Mouse (Mus musculus) spleen, postnatal 10 days (tissue): ENCODE measurements around the gene Arih2.
A peak's percentile ranks its signal among the peaks of the same experiment; 100 is the strongest.
"Not testable (repeated sequence)": the region's sequence is repeated elsewhere in the genome, so short reads cannot be mapped to it uniquely, and the experiment has no call there.

Source experiments
- DNase-seq, 2 experiments: peaks; one replicate each; pipeline ENCODE4 v3.0.0; 2021 to 2022; ENCODE audit warnings: low spot score in 2 of 2

The Arih2 gene

GRCm38 (mm10) chr9:108648611-108649560, at the start of gene Arih2:
Arih2 (minus strand) TSS chr9:108649386.
- peak; percentile 89 to 92 for DNase-seq

DNA sequence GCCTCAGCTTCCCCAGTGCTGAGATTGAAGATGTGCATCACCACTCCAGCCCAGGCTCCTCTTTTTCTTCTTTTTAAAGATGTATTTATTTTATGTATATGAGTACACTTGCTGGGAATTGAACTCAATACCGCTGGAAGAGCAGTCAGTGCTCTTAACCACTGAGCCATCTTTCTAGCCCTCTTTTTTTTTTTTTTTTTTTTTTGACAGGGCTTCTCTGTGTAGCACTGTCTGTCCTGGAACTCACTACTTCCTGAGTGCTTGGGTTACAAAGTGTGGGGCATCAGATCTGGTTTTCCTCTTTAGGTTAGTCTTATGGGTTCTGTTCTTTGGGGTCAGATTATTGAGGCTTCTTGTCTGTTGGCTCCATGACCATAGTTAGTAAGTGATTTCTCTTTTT, 45.3 kb upstream of the Arih2 start:
- no peak for DNase-seq

DNA sequence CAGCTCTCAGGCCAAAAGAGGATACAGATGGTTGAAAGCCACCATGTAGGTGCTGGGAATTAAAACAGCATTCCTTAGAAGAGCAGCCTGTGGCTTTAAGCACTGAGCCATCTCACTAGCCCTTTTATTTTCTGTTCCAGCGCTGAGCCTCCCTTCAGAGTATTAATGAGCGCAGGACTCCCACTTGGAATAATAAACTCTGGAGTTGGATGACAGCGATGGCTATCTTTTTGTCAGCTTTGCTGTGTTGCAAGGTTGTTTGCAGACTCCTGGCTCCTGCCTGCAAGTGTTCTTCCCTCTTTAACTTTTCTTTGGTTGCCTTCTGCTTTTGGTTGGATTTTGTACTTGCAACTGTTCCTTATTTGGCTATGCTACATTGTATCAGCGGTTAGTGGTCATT, 44.8 kb upstream of the Arih2 start:
- DNase-seq, result no peak

- DNase-seq, result peak; percentile 60 to 66
Observed at GRCm38 (mm10) chr9:108692226-108693041, 43.2 kb upstream of the Arih2 start.

GRCm38 (mm10) chr9:108691846-108692225, 42.6 kb upstream of the Arih2 start:
- peak; percentile 62 to 85 for DNase-seq

- DNase-seq, result no peak
Observed at GRCm38 (mm10) chr9:108691371-108691770, 42.2 kb upstream of the Arih2 start.

GRCm38 (mm10) chr9:108690914-108691313, 41.7 kb upstream of the Arih2 start:
- no peak for DNase-seq

GRCm38 (mm10) chr9:108689993-108690392, 40.8 kb upstream of the Arih2 start:
- no peak for DNase-seq

GRCm38 (mm10) chr9:108689106-108689505, 39.9 kb upstream of the Arih2 start, which contains the start of gene Prkar2a:
Prkar2a (plus strand) TSS chr9:108689314.
- DNase-seq, result no peak

- DNase-seq, result no peak
Observed at GRCm38 (mm10) chr9:108688451-108688850, 39.3 kb upstream of the Arih2 start.

DNA sequence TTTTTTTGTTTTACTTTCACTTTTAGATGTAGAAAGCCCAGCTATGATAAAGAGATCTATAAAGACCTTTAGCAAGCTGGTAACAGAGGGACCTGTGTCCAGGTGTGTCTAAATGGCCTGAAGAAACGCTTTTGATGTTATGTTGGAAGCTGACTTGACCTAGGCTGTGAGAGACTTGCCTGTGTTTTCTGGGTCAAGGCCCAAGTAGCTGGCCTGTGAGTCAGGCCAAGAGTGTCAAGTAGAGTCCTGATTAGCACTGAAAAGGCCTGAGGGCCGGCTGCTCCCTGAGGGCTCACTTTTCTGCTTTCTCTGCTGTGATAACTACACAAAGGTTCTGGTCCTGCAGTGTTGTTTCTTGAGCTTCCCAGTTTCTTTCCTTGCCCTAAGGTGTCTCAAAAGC, 38.5 kb upstream of the Arih2 start:
- no peak for DNase-seq

DNA sequence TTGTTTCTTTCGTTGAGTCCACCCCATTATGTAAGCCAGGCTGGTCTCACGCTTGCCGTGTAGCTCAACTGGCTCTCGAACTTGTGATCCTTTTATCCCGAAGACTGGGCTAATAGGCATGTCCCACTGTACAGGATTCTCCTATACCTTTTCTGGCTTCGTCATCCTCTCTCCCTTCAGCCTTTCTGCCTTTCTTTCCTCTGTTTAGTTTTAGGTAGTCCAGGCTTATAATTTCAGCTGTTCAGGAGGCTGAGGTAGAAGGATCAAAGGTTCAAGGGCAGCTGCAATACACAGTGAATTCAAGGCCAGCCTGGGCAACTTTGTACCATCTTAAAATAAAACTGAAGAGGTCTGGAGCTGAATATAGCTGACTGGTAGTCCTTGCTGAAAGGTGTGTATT, 38.0 kb upstream of the Arih2 start:
- no peak for DNase-seq

- DNase-seq, result no peak
Observed at GRCm38 (mm10) chr9:108686475-108686887, 37.3 kb upstream of the Arih2 start.

DNA sequence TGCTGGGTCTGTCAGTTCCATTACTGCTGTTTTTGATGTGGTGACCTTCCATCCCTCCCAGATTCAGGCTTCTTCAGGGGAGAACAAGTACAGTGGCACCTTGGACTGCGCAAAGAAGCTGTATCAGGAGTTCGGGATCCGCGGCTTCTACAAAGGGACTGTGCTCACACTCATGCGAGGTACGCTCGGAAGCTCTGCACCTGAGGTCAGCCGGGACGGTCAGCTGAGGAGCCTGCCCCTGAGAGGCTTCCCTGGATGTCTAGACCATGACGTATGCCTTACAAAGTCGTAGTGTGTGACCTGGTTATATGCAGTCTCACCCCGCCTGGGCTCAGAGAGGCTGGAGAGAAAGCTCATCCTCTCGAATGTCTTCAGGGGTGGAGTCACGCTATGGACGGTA, 30.8 kb upstream of the Arih2 start:
- DNase-seq, result no peak

GRCm38 (mm10) chr9:108673151-108673550, 24.0 kb upstream of the Arih2 start:
- DNase-seq, result peak in 1 of 2 experiments; percentile 65

DNA sequence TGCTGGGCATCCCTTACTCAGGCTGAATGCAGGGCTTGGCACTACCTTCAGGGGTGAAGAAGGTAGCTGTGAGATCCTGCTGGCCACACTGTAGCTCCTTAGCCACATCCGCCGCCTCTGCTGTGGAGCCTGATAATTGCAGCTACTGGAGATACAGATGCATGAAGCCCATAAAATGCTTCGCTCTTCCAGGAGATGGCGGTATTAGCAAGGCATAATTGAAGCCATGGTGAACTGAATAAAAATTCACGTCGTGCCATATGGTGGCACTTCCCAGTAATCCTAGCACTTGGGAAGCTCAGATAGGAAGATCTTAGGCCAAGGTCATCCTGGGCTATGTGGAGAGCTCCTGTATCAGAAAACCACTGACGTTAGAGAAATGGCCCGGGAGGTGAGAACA, 20.7 kb upstream of the Arih2 start:
- no peak for DNase-seq

- no peak for DNase-seq
Observed at GRCm38 (mm10) chr9:108662660-108663059, 13.5 kb upstream of the Arih2 start.

GRCm38 (mm10) chr9:108661677-108662612, 12.8 kb upstream of the Arih2 start, which contains the start of gene Slc25a20:
Slc25a20 (plus strand) TSS chr9:108662088.
- peak; percentile 66 to 87 for DNase-seq

DNA sequence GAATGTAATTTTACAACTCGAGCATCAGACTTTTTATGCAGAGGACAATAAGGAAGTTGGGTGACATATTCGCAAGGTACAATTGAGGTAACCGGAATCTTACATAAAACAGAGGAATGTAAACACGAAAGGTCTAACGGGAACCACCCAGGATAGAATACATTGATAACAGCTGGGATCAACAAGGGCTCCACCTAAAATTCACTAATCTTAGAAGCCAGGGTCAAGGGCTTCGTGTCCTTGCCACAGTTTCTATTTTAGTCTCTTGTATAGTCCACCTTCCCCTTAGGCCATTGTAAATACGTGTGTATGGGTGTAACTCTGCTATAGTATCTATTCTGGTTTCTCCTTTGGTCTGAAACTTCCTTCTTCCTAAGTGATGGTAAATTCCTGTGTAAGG, 6.7 kb upstream of the Arih2 start:
- DNase-seq, result not testable (repeated sequence)

DNA sequence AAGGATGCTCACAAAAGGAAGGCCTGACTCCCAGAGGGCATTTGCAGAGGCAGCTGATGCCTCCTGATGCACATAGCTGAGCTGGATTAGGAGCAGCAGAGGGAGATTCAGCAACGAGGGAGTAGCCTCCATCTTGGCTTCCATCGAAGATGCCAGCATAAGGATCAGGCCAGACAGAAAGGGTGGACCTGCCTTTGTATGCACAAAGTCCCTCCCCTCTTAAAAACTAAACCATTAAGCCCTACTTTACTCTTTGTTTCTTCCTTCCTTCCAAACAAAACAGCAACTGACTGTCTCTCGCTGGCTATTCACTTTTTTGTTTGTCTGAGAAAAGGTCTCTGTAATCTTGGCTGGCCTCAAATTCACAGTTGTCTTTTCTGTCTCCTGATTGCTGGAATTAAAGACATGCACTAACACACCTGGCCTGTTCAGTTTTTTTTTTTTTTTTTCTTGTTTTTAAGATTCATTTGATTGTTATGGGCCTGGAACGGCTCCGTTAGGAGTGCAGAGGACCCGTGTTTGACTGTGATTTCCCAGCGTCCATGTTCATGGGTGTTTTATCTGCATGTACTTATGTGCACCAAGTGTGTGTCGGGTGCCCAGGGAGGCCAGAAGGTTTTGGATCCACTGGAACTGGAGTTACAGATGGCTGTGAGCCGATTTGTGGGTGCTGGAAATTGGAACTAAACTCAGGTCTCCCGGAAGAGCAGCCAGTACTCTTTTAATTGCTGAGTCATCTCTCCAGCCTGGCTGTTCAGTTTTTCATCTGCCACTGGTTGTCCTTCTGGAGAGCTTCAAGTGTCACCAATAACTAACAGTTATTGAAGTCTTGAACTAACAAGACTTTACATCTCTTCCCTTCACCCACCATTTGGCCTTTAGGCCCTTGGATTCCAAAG, 5.6 kb upstream of the Arih2 start:
- DNase-seq, result no peak
